Mouse (Mus musculus): ENCODE results near the gene Ascl5. TPM values are rescaled to one million over a fixed set of nuclear protein-coding genes. Genes with fewer than 3 reads are reported as not detected.

The Ascl5 gene
- polyA plus RNA-seq, 1 experiment from 2014 or later, result not detected

- Histone ChIP-seq H3K27ac (no peak overlapping the region), H3K79me2 (ENCODE audit: inconsistent target) (no peaks in the 10 kb centered on the region), H3K36me3 (ENCODE audit: inconsistent target) (no peaks in the 10 kb centered on the region), H3K4me3 (ENCODE audit: inconsistent target) (no peak overlapping the region)
- 76% methylated on average over 7 of the region's 7 CpGs for WGBS (ENCODE audit: missing documents)
Observed at GRCm38 (mm10) chr1:136032961-136033360, 17.6 kb upstream of the Ascl5 start.

- H3K27ac ChIP-seq, result no peak overlapping the region
- WGBS (ENCODE audit: missing documents), result 90% methylated on average over 5 of the region's 5 CpGs
Observed at GRCm38 (mm10) chr1:136038746-136039538, 11.7 kb upstream of the Ascl5 start.

DNA sequence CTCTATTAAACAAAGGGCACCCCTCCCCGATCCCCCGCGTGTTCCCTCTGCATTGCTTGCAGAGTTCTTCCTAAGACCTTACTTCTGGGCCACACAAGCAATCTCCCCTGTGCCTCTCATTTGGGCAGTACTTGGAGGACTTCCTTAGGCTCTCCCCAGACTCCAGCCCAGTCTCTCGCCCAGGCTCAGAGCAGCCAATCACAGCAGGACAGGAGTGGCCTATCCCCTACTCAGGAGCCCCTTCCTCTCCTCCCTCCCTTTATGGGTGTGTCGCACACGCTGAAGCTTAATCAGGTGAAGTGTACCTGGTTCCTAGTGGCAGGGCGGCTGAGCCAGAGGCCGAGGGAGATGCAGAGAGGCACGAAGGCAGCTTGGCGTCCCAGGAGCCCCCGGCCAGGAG, 10.2 kb upstream of the Ascl5 start:
- WGBS (ENCODE audit: missing documents), result 34% methylated on average over 11 of the region's 11 CpGs
- Histone ChIP-seq H3K27ac (no peak overlapping the region), H3K79me2 (ENCODE audit: inconsistent target) (no peaks in the 10 kb centered on the region), H3K4me3 (ENCODE audit: inconsistent target) (no peak overlapping the region), H3K36me3 (ENCODE audit: inconsistent target) (no peaks in the 10 kb centered on the region)

More at GRCm38 (mm10) chr1:136038746-136039538, 11.7 kb upstream of the Ascl5 start:
- Histone ChIP-seq H3K4me3 (ENCODE audit: inconsistent target) (no peak overlapping the region), H3K79me2 (ENCODE audit: inconsistent target) (no peaks in the 10 kb centered on the region), H3K36me3 (ENCODE audit: inconsistent target) (no peaks in the 10 kb centered on the region)

GRCm38 (mm10) chr1:136040874-136041273, 9.7 kb upstream of the Ascl5 start:
- Histone ChIP-seq H3K27ac (no peak overlapping the region), H3K36me3 (ENCODE audit: inconsistent target) (no peaks in the 10 kb centered on the region), H3K4me3 (ENCODE audit: inconsistent target) (no peak overlapping the region), H3K79me2 (ENCODE audit: inconsistent target) (no peaks in the 10 kb centered on the region)
- 48% methylated on average over 4 of the region's 4 CpGs for WGBS (ENCODE audit: missing documents)

- no peak overlapping the region for H3K4me3 ChIP-seq (ENCODE audit: inconsistent target)
- H3K36me3 ChIP-seq (ENCODE audit: inconsistent target), result no peaks in the 10 kb centered on the region
- no peaks in the 10 kb centered on the region for H3K79me2 ChIP-seq (ENCODE audit: inconsistent target)
- no peak overlapping the region for H3K27ac ChIP-seq
- WGBS (ENCODE audit: missing documents), result 31% methylated on average over 4 of the region's 4 CpGs
Observed at GRCm38 (mm10) chr1:136045774-136046173, 4.8 kb upstream of the Ascl5 start.

- Histone ChIP-seq H3K27ac (no peak overlapping the region), H3K79me2 (ENCODE audit: inconsistent target) (no peaks in the 10 kb centered on the region), H3K4me3 (ENCODE audit: inconsistent target) (no peak overlapping the region), H3K36me3 (ENCODE audit: inconsistent target) (no peaks in the 10 kb centered on the region)
- 22% methylated on average over 2 of the region's 2 CpGs for WGBS (ENCODE audit: missing documents)
Observed at GRCm38 (mm10) chr1:136047432-136047831, 3.2 kb upstream of the Ascl5 start.

DNA sequence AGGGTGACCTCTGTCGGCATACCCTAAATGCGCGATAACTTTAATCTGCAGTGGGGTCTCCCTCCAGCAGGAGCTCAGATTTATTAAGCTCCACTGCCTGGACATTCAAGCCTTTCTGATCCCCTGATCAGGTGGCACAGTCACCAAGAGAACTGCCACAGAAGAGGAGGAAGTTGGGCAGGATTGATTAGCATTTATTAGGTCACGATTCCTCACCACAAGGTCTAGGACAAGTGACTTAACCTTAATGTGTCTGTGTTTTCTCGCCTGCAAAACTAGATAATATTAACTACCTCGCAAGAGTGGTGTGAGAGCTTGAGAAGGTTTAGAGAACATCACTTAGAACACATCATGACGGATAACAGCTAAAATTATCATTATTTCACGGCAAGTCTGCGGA, 2.7 kb upstream of the Ascl5 start:
- H3K79me2 ChIP-seq (ENCODE audit: inconsistent target), result no peaks in the 10 kb centered on the region
- no peak overlapping the region for H3K4me3 ChIP-seq (ENCODE audit: inconsistent target)
- no peaks in the 10 kb centered on the region for H3K36me3 ChIP-seq (ENCODE audit: inconsistent target)
- H3K27ac ChIP-seq, result no peak overlapping the region
- 75% methylated on average over 9 of the region's 9 CpGs for WGBS (ENCODE audit: missing documents)

DNA sequence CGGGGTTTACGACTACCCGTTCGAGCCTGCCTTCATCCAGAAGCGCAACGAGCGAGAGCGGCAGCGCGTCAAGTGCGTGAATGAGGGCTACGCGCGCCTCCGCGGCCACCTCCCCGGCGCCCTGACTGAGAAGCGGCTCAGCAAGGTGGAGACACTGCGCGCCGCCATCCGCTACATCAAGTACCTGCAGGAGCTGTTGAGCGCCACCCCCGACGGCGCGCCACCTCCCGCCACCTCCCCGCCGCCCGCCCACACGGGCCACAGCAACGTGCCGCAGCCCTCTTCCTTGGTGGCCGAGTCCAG, 360 bp downstream of the Ascl5 start:
- WGBS (ENCODE audit: missing documents), result 4% methylated on average over 26 of the region's 36 CpGs
- no peak overlapping the region for H3K27ac ChIP-seq
- no peaks in the 10 kb centered on the region for H3K79me2 ChIP-seq (ENCODE audit: inconsistent target)
- no peak overlapping the region for H3K4me3 ChIP-seq (ENCODE audit: inconsistent target)
- H3K36me3 ChIP-seq (ENCODE audit: inconsistent target), result no peaks in the 10 kb centered on the region

DNA sequence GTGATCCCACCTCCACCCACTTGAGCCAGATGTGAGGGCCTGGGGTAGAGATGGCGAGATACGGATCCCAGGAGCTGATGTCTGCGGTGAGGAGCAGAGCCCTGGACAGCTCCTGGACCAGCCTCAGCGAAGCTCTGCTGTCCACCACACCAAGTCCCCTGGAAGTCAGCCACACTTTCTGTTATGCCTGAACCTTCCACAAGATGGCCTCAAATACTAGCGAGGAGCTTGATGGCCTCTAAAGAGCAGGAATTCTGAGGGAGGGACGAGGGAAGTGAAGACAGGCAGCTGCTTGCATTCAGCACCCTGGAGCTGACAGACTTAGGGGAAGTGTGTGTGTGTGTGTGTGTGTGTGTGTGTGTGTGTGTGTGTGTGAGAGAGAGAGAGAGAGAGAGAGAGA, 861 bp downstream of the Ascl5 start:
- Histone ChIP-seq H3K27ac (no peak overlapping the region), H3K4me3 (ENCODE audit: inconsistent target) (no peak overlapping the region), H3K36me3 (ENCODE audit: inconsistent target) (no peaks in the 10 kb centered on the region), H3K79me2 (ENCODE audit: inconsistent target) (no peaks in the 10 kb centered on the region)
- WGBS (ENCODE audit: missing documents), result 2% methylated on average over 6 of the region's 6 CpGs

DNA sequence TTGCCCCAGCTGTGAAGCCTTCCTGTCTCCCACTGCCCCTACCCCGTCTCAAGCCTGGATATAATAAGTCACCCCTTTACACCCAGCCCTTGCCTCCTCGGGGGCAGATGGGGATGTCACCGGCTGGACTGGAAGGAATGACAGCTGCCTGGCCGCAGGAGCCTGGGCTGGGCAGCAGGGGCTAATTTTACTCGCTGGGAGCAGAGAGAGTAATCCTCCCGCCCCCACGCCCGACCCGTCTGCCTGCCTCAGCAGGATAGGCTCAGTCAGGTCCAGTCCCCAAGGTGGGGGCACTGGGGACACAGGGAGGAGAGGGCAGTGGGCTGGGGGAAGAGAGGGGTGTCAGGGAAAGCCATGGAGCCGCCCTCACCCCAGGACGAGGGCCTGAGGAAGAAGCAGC, 1.9 kb downstream of the Ascl5 start, which contains the start of gene Cacna1s:
Gene Cacna1s, plus strand, starts transcription at position 204 of the 400 bp plus-strand sequence.
- 74% methylated on average over 11 of the region's 11 CpGs for WGBS (ENCODE audit: missing documents)
- no peak within 1 kb of the TSS for H3K27ac ChIP-seq
- H3K4me3 ChIP-seq (ENCODE audit: inconsistent target), result no peak within 1 kb of the TSS
- H3K36me3 ChIP-seq (ENCODE audit: inconsistent target), result no peaks in the 10 kb centered on the region
- H3K79me2 ChIP-seq (ENCODE audit: inconsistent target), result no peaks in the 10 kb centered on the region

DNA sequence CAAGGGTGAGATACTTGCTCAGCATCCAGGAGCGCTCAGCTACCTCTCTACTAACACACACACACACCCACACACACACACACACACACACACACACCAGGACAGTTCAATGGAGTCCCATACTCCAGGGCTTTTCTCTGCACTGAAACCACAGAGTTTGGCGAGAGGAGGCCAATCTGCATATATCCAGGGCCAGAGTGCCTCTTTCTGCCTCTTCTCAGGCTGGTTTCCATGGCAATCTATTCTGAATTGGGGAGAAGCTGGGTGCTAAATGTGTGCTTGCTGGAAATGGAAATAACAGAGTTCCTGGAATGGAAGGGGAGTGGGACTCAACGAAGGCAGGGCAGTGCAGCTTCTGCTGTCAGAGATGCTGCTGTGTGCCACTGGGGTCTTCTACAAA, 5.2 kb downstream of the Ascl5 start:
- H3K36me3 ChIP-seq (ENCODE audit: inconsistent target), result no peaks in the 10 kb centered on the region
- H3K27ac ChIP-seq, result no peak overlapping the region
- WGBS (ENCODE audit: missing documents), result 82% methylated on average over 3 of the region's 3 CpGs
- H3K79me2 ChIP-seq (ENCODE audit: inconsistent target), result no peaks in the 10 kb centered on the region
- no peak overlapping the region for H3K4me3 ChIP-seq (ENCODE audit: inconsistent target)

- WGBS (ENCODE audit: missing documents), result 57% methylated on average over 3 of the region's 3 CpGs
- Histone ChIP-seq H3K4me3 (ENCODE audit: inconsistent target) (no peak overlapping the region), H3K79me2 (ENCODE audit: inconsistent target) (no peaks in the 10 kb centered on the region), H3K27ac (no peak overlapping the region), H3K36me3 (ENCODE audit: inconsistent target) (no peaks in the 10 kb centered on the region)
Observed at GRCm38 (mm10) chr1:136058594-136058993, 8.0 kb downstream of the Ascl5 start.

DNA sequence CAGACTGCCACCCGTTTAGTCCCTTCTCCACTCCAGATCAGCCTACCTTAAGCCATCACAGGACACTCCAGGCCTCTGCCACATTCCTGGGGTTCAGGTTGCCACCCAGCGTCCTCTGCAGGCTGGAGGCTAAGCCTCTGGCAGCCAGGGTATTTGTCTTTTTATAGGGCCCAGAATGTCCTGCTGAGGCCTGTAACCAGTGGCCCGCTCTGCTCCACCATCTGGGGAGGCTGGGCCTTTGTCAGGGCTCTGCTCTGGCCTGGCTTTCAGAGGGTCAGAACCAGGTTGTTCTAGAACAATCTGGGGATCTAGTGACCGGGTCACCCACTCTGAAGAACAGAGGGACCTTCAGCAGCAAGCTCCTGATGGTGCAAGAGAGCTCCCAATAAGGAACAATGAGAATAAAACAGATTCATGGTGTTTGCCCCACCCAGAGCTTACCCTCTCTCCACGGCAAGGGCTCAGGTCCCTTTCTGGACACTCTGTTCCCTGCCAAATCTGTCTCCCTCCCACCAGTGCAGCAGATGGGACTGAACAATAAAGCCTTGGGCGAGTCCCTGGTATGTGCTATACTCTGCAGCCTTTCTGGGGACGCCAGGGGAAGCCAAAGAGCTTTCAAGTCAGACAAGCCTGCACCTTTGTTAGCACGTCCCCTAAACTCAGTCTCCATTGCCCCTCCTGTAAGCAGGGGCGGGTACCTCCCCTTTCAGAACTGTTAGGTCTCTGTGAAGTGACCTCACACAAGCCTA, 10.6 kb downstream of the Ascl5 start:
- Histone ChIP-seq H3K27ac (no peak overlapping the region), H3K36me3 (ENCODE audit: inconsistent target) (no peaks in the 10 kb centered on the region), H3K4me3 (ENCODE audit: inconsistent target) (no peak overlapping the region), H3K79me2 (ENCODE audit: inconsistent target) (no peaks in the 10 kb centered on the region)
- 87% methylated on average over 9 of the region's 9 CpGs for WGBS (ENCODE audit: missing documents)

GRCm38 (mm10) chr1:136061790-136062141, 11.2 kb downstream of the Ascl5 start:
- WGBS (ENCODE audit: missing documents), result 93% methylated on average over 6 of the region's 7 CpGs
- H3K79me2 ChIP-seq (ENCODE audit: inconsistent target), result no peaks in the 10 kb centered on the region
- no peaks in the 10 kb centered on the region for H3K36me3 ChIP-seq (ENCODE audit: inconsistent target)
- H3K27ac ChIP-seq, result no peak overlapping the region
- H3K4me3 ChIP-seq (ENCODE audit: inconsistent target), result no peak overlapping the region

GRCm38 (mm10) chr1:136063991-136064390, 13.4 kb downstream of the Ascl5 start:
- H3K4me3 ChIP-seq (ENCODE audit: inconsistent target), result no peak overlapping the region
- no peak overlapping the region for H3K27ac ChIP-seq
- WGBS (ENCODE audit: missing documents), result 71% methylated on average over 5 of the region's 5 CpGs
- no peaks in the 10 kb centered on the region for H3K79me2 ChIP-seq (ENCODE audit: inconsistent target)
- H3K36me3 ChIP-seq (ENCODE audit: inconsistent target), result no peaks in the 10 kb centered on the region

Data from macrophage (primary cell).